Mouse (Mus musculus) CD4-positive, CD25-positive, alpha-beta regulatory T cell, adult 9 weeks (primary cell): ENCODE results near the gene Adssl1. TPM values are rescaled to one million over a fixed set of nuclear protein-coding genes. Genes with fewer than 3 reads are reported as not detected.

Experiments
- polyA plus RNA-seq: library from polyadenylated mRNA; unstranded; fragments of 100-300 nt; shearing (Covaris generic); gene quantifications from one replicate; pipeline ENCODE4 v1.2.1, GENCODE M21; 2017

Adssl1 gene
- 2.9 TPM for polyA plus RNA-seq

GRCm38 (mm10) chr12:112619686-112620353 is at the start of gene Adssl1:
Gene Adssl1, plus strand, starts transcription at chr12:112620045.

DNA sequence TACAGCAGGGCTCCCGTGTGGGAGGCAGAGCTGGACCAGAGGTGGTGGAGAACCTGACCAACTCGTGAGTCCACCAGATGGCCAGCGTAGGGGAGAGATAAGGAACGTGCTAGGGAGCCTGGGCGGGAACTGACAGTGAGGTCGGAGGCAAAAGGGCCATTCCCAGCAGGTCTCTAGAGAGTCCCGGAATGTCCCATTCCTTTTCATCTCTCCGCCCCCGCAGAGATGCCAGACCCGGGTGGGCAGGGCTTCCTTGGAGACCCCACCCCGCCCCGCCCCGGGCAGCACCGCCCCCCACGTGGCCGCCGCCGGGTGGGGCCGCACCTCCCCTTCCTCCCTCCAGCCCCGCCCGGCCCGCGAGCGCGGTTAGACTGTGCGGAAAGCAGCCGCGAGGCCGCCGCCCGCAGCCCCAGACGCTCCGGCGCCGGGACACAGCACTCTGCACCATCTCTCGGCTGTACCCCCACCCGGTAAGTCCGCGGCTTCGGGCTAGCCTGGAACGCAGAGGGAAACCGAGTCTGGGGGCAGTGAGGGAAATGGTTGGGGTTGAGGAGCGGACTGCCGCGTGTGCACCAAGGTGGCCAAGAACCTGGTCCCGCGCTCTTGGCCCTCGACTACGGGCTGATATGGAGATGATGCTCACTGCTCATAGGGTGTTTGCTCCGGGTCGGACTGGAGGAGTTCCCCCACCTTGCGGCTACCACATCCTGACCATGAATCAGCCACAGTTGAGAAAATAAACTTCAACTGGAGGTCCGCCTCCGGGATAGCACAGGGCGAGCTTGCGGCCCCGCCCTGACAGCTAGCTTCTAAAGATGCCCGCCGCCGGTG is 31.2 kb upstream of the Adssl1 start, which contains the start of gene Inf2:
Inf2 (plus strand) TSS at position 359 of the 831 bp plus-strand sequence.

GRCm38 (mm10) chr12:112644180-112644854 is 24.5 kb downstream of the Adssl1 start, which contains the start of gene Siva1:
Gene Siva1, plus strand, starts transcription at chr12:112644679.

DNA sequence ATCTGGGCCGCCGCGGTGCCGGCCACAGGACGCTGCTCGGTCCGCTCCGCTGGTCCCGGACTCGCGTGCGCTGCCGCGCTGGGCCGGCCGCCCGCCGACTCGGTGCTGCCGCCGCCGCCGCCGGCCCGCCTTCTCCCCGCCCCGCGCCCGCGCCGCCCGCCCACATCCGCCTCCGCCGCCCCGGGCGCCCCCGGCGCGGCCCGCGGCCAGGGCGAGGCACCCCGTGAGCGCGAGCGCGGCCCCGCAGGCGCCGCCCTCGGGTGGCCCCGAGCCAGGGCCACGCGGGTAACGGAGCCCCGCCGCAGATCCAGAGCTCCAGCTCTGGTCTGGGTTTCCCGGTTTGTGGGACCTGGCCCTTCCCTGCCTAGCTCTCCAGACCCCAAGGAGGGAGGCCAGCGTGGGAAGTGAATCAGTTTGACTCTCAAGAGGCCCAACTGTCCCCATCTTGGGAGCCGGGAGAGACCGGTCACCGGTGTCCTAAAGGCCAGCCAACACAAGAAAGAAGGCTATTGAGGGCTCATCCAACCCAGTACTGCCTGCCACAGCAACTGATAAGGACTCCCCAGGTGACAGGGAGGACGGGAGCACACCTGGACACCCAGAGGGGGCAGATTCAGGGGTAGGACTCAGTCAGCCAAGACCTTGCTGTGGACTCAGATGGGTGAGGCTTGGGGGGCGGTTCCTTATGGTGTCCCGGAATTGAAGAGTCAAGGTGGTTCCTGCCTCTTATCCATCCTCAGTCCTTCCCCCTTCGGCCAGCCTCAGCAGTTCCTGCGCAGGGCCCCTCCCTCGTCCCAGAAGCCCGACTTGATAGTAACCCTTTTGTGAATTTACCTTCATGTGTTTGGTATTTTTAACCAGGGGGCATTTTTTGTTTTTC is 54.5 kb downstream of the Adssl1 start, which contains the start of gene Akt1:
Akt1 (minus strand) TSS at position 753 of the 880 bp plus-strand sequence.

GRCm38 (mm10) chr12:112678555-112679026 is 58.7 kb downstream of the Adssl1 start, which contains the start of gene Zbtb42:
Gene Zbtb42, plus strand, starts transcription at chr12:112678828.

Other genes with a start within 250 kb of the Adssl1 start
- gene A530016L24Rik, start 130.6 kb upstream of the Adssl1 start, polyA plus RNA-seq: not detected
- gene Tmem179, start 103.3 kb upstream of the Adssl1 start, polyA plus RNA-seq: not detected
- 14.0 TPM for gene Inf2, start 31.3 kb upstream of the Adssl1 start, polyA plus RNA-seq
- 43.4 TPM for gene Siva1, start 24.6 kb downstream of the Adssl1 start, polyA plus RNA-seq
- 7.5 TPM for gene Akt1, start 54.8 kb downstream of the Adssl1 start, polyA plus RNA-seq
- 1.3 TPM for gene Zbtb42, start 58.8 kb downstream of the Adssl1 start, polyA plus RNA-seq
- gene Cep170b, start 100.4 kb downstream of the Adssl1 start, polyA plus RNA-seq: 2.7 TPM
- 2.5 TPM for gene Pld4, start 140.6 kb downstream of the Adssl1 start, polyA plus RNA-seq
- not detected for gene Ahnak2, start 182.6 kb downstream of the Adssl1 start, polyA plus RNA-seq
- gene Clba1, start 188.9 kb downstream of the Adssl1 start, polyA plus RNA-seq: not detected
- 94.4 TPM for gene Cdca4, start 209.4 kb downstream of the Adssl1 start, polyA plus RNA-seq
- 45.1 TPM for gene Gpr132, start 248.2 kb downstream of the Adssl1 start, polyA plus RNA-seq